Mouse (Mus musculus): ENCODE measurements around the gene Nmnat2.

DNA sequence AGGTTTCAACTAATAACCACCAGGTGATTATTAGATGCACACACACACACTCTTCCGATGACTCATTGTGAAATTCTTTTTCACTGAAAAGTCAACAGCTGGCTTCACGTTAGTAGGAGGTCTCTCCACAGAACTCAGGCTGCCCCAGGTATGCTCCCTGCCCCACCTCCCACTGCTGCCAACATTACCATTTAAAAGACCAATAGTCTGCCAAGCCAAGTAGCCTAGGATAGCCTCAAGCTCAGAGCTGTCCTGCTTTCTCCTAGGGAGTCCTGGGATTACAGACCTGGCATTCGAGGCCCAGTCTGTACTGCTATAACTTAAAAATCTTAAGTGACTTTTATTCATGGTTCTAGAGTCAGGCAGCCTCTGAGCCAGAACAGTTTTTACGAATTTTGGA, 37.2 kb upstream of the Nmnat2 start:
- TF ChIP-seq POLR2A (IDR thresholded peaks at IDR 0.05; ENCODE audit: low read depth, low read length), result no peak
- no peak for TF ChIP-seq CTCF (IDR thresholded peaks at IDR 0.05; ENCODE audit: extremely low read depth, insufficient read depth, insufficient read length, insufficient replicate concordance)

Data from spleen, adult 2 months (tissue).